Mouse (Mus musculus) limb, embryonic 11.5 days (tissue): ENCODE results near the gene Chrna3. TPM values are rescaled to one million over a fixed set of nuclear protein-coding genes. Genes with fewer than 3 reads are reported as not detected.

Source experiments
- ATAC-seq: fragments of 200-750 bp; cut with Nextera tagmentation; 2 replicates; pipeline ENCODE4 v1.8.0; 2017; ENCODE audit warnings: low read depth; ENCODE audit not compliant: insufficient number of reproducible peaks, low FRiP score, low TSS enrichment
- DNase-seq: peaks from one replicate; pipeline ENCODE4 v3.0.0-alpha.2; 2015; ENCODE audit warnings: low spot score
- H3K27ac ChIP-seq: fragments of 300-500 bp; sonication (generic); replicated peaks from 2 replicates; pipeline ENCODE4 v1.5.1; 2014; ENCODE audit warnings: low read depth, mild to moderate bottlenecking, low read length
- H3K27me3 ChIP-seq: fragments of 300-500 bp; sonication (generic); 2 replicates; pipeline ENCODE4 v1.6.1; 2014; ENCODE audit warnings: mild to moderate bottlenecking, low read length, mixed read lengths; ENCODE audit not compliant: control insufficient read depth, insufficient read depth
- H3K36me3 ChIP-seq: fragments of 300-500 bp; sonication (generic); 2 replicates; pipeline ENCODE4 v1.6.1; 2014; ENCODE audit warnings: mild to moderate bottlenecking, low read length, moderate library complexity, mixed read lengths; ENCODE audit not compliant: control insufficient read depth, insufficient read depth
- H3K4me1 ChIP-seq: fragments of 300-500 bp; sonication (generic); 2 replicates; pipeline ENCODE4 v1.6.1; 2014; ENCODE audit warnings: low read length, mixed read lengths; ENCODE audit not compliant: control insufficient read depth, insufficient read depth
- H3K4me2 ChIP-seq: fragments of 300-500 bp; sonication (generic); 2 replicates; pipeline ENCODE4 v1.6.1; 2014; ENCODE audit warnings: low read depth, mild to moderate bottlenecking, moderate library complexity; ENCODE audit not compliant: severe bottlenecking
- H3K4me3 ChIP-seq: fragments of 300-500 bp; sonication (generic); 2 replicates; pipeline ENCODE4 v1.5.1; 2014; ENCODE audit warnings: low read depth, low read length
- H3K9ac ChIP-seq: fragments of 300-500 bp; sonication (generic); 2 replicates; pipeline ENCODE4 v1.6.1; 2014; ENCODE audit warnings: mild to moderate bottlenecking, low read length
- H3K9me3 ChIP-seq: fragments of 300-500 bp; sonication (generic); 2 replicates; pipeline ENCODE4 v1.6.1; 2016; ENCODE audit warnings: low read length; ENCODE audit not compliant: control insufficient read depth
- WGBS: fragments of 180-500 bp; shearing (Covaris S2); extraction: QIAGEN DNeasy Blood & Tissue Kit; methylation state at CpG from one replicate; pipeline ENCODE4 v1.1.7; 2014; 5-methylcytosine and 5-hydroxymethylcytosine counted together
- polyA plus RNA-seq: library from polyadenylated mRNA; unstranded; fragments of >200 nt; fragmentation: Nextera tagmentation; extraction: Ambion mirVana; gene quantifications from 2 replicates; pipeline ENCODE4 v1.2.1, GENCODE M21; 2014

Chrna3 gene
- polyA plus RNA-seq, 1 experiment from 2014 or later: 0.13 TPM

GRCm38 (mm10) chr9:54981291-54982191, 44.8 kb downstream of the Chrna3 start:
- H3K27me3 ChIP-seq: peaks cover 9% of the 10 kb centered on the region
- H3K4me1 ChIP-seq: no peaks in the 10 kb centered on the region
- DNase-seq: peak; percentile 77
- H3K9ac ChIP-seq: peak overlapping the region; percentile 59
- no peaks in the 10 kb centered on the region for H3K9me3 ChIP-seq
- no peaks in the 10 kb centered on the region for H3K36me3 ChIP-seq
- H3K4me2 ChIP-seq: peak overlapping the region; percentile 82
- no peak overlapping the region for H3K27ac ChIP-seq
- WGBS: under 1% methylated on average over 76 of the region's 85 CpGs
- H3K4me3 ChIP-seq: peak overlapping the region; percentile 53
- peak; percentile 89; the same call in 1 of the 2 replicates for ATAC-seq

- H3K27me3 ChIP-seq: peaks cover 9% of the 10 kb centered on the region
- 73% methylated on average over 8 of the region's 8 CpGs for WGBS
Observed at GRCm38 (mm10) chr9:54980674-54981073, 45.7 kb downstream of the Chrna3 start, which contains the start of gene Chrna5. Gene Chrna5, plus strand, starts transcription at chr9:54980880.

GRCm38 (mm10) chr9:54969972-54970637, 56.3 kb downstream of the Chrna3 start:
- Histone ChIP-seq H3K9me3 (no peaks in the 10 kb centered on the region), H3K27ac (no peak overlapping the region), H3K9ac (no peak overlapping the region), H3K4me3 (no peak overlapping the region), H3K36me3 (no peaks in the 10 kb centered on the region), H3K4me2 (no peak overlapping the region), H3K27me3 (no peaks in the 10 kb centered on the region), H3K4me1 (no peaks in the 10 kb centered on the region)
- 73% methylated on average over 8 of the region's 8 CpGs for WGBS
- DNase-seq (no peak), ATAC-seq (no peak)

More at GRCm38 (mm10) chr9:54980674-54981073, 45.7 kb downstream of the Chrna3 start, which contains the start of gene Chrna5:
- Histone ChIP-seq H3K4me1 (no peaks in the 10 kb centered on the region), H3K27ac (no peak within 1 kb of the TSS), H3K36me3 (no peaks in the 10 kb centered on the region), H3K9me3 (no peaks in the 10 kb centered on the region), H3K4me3 (peak within 1 kb of the TSS; percentile 53), H3K9ac (peak within 1 kb of the TSS; percentile 59), H3K4me2 (peak within 1 kb of the TSS; percentile 82)
- no peak for ATAC-seq
- no peak for DNase-seq

- Histone ChIP-seq H3K27me3 (no peaks in the 10 kb centered on the region), H3K4me2 (no peak overlapping the region), H3K4me1 (no peaks in the 10 kb centered on the region), H3K9ac (no peak overlapping the region), H3K36me3 (peaks cover 2% of the 10 kb centered on the region; the same call in 1 of the 2 replicates), H3K27ac (no peak overlapping the region), H3K9me3 (no peaks in the 10 kb centered on the region), H3K4me3 (no peak overlapping the region)
- no peak for DNase-seq
- ATAC-seq: no peak
Observed at GRCm38 (mm10) chr9:54963669-54964068, 62.7 kb downstream of the Chrna3 start.

- H3K36me3 ChIP-seq: peaks cover 12% of the 10 kb centered on the region; the same call in 1 of the 2 replicates
- 94% methylated on average over 4 of the region's 4 CpGs for WGBS
- no peaks in the 10 kb centered on the region for H3K4me1 ChIP-seq
- ATAC-seq (no peak), DNase-seq (no peak)
- H3K27ac ChIP-seq: no peak overlapping the region
- no peak overlapping the region for H3K4me2 ChIP-seq
- no peak overlapping the region for H3K4me3 ChIP-seq
- no peaks in the 10 kb centered on the region for H3K27me3 ChIP-seq
- no peak overlapping the region for H3K9ac ChIP-seq
- H3K9me3 ChIP-seq: no peaks in the 10 kb centered on the region
Observed at GRCm38 (mm10) chr9:54961059-54961458, 65.3 kb downstream of the Chrna3 start.

Other genes with a start within 250 kb of the Chrna3 start
- 57.3 and 57.6 TPM in 2 replicates for gene Ireb2, start 162.8 kb downstream of the Chrna3 start, polyA plus RNA-seq
- gene Hykk, start 109.3 kb downstream of the Chrna3 start, polyA plus RNA-seq: 4.6 and 5.3 TPM in 2 replicates
- 332 and 341 TPM in 2 replicates for gene Psma4, start 75.8 kb downstream of the Chrna3 start, polyA plus RNA-seq
- 1.1 TPM in 2 replicates for gene AY074887, start 75.6 kb downstream of the Chrna3 start, polyA plus RNA-seq
- 0.21 and 0.45 TPM in 2 replicates for gene Chrna5, start 45.7 kb downstream of the Chrna3 start, polyA plus RNA-seq
- 0.07 and 0.13 TPM in 2 replicates for gene Chrnb4, start 22.2 kb upstream of the Chrna3 start, polyA plus RNA-seq
- gene Ube2q2, start 122.3 kb upstream of the Chrna3 start, polyA plus RNA-seq: 40.2 and 40.3 TPM in 2 replicates
- gene Fbxo22, start 182.4 kb upstream of the Chrna3 start, polyA plus RNA-seq: 73.6 and 74.7 TPM in 2 replicates